Mouse (Mus musculus): ENCODE data around the gene Katna1.
"Not testable (repeated sequence)": the region's sequence is repeated elsewhere in the genome, so short reads cannot be mapped to it uniquely, and the experiment has no call there.

The Katna1 gene

GRCm38 (mm10) chr10:7725751-7726500 lies at the start of gene Katna1:
Katna1 (plus strand) TSS chr10:7726000.
- peak; percentile 94 for DNase-seq (ENCODE audit: low read depth, low spot score)

GRCm38 (mm10) chr10:7680731-7681301 lies 45.0 kb upstream of the Katna1 start, which contains the start of the genes Pcmt1 and Lats1:
Pcmt1 (minus strand) TSS chr10:7681136.
Lats1 (plus strand) TSS chr10:7681214.
- DNase-seq (ENCODE audit: low read depth, low spot score) = peak; percentile 63

DNA sequence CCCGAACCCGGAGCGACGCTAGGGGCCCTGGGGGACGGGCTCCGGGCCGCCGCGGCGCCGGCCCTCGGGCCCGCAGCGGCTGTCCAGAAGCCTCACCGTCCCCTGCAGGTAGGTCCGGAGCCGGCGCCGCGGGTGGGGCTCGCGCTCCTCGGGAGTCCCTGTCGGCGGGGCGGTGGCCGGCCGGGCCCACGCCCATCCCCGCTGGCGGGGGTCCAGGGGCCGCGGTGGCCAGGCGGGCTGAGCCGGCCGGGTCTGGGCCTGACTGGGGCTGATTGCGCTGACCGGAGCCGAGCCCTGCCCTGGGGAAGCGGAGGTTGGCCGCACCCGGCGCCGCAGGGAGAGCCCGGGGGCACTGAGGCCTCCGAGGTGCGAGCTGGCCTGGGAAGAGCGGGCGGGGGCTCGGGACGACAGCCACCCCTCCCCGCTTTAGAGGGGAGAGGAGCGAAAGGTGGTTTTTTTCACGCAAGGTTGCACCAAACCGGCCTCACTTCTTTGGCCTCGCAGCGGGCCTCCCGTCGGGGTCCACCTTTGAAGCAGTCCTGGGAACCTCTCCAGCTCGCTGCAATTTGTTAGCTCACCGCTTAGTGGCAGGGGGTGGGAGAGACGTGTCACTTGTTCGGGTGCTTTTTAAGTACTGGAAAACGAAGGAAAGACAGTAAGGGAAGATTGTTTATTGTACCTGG lies 44.3 kb upstream of the Katna1 start:
- DNase-seq (ENCODE audit: low read depth, low spot score) = no peak

GRCm38 (mm10) chr10:7682249-7682648 lies 43.6 kb upstream of the Katna1 start:
- DNase-seq (ENCODE audit: low read depth, low spot score) = no peak

DNA sequence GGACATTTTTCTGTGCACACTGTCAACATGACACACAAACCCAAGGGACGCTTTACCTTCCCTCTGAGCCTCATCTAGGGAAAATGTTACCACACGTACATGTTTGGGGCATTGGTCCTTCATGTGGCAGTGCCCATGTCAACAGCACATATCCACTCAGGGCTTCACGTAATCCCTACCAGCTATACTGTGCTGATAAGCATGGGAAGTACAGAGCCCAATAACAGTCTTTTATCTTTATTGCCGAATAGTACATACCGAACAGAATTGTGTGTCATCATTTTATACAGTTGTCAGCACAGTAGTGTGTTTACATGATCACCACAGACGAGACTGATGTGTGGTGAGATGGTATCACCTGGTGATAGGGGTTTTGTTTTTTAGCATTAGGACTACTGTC lies 38.9 kb upstream of the Katna1 start:
- no peak for DNase-seq (ENCODE audit: low read depth, low spot score)

- no peak for DNase-seq (ENCODE audit: low read depth, low spot score)
Observed at GRCm38 (mm10) chr10:7695286-7695685, 30.5 kb upstream of the Katna1 start.

DNA sequence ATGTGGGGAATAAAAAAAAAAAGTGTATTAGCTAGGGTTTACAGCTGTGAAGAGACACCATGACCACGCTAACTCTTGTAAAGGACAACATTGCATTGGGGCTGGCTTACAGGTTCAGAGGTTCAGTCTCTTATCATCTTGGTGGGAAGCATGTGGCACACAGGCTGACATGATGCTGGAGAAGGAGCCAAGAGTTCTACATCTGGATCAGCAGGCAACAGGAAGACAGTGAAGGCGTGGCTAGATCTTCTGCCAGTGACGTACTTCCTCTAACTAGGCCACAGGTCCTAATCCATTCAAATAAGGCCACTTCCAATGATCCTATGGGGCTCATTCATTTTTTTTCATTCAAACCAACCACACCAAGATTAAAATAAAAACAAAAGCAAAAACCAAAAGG lies 25.7 kb upstream of the Katna1 start:
- DNase-seq (ENCODE audit: low read depth, low spot score) = no peak

DNA sequence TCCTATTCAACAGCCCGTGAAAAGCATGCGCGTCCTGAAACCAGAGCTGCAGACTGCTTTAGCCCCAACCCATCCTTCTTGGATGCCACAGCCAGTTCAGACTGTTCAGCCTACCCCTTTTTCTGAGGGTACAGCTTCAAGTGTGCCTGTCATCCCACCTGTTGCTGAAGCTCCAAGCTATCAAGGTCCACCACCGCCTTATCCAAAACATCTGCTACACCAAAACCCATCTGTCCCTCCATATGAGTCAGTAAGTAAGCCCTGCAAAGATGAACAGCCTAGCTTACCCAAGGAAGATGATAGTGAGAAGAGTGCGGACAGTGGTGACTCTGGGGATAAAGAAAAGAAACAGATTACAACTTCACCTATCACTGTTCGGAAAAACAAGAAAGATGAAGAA lies 23.2 kb upstream of the Katna1 start:
- no peak for DNase-seq (ENCODE audit: low read depth, low spot score)

DNA sequence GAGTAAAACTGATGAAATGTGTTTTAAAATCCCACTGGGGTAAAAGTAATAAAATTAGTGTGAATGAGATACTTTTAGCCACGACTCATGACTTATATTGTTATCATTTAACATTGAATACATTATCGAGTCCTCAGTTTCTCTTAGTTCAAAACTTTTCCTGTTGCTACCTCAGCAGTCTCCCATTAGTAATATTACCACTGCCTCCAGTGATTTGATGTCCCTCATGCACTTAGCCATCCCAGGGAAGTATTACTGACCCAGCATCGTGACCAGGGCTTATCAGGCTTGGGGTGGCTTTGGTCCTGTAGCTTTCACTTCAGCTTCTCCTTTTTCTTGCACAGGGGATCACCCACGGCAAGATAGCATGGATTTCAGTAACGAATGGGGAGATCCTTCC lies 15.7 kb upstream of the Katna1 start:
- DNase-seq (ENCODE audit: low read depth, low spot score) = no peak

GRCm38 (mm10) chr10:7712506-7712905 lies 13.3 kb upstream of the Katna1 start:
- no peak for DNase-seq (ENCODE audit: low read depth, low spot score)

DNA sequence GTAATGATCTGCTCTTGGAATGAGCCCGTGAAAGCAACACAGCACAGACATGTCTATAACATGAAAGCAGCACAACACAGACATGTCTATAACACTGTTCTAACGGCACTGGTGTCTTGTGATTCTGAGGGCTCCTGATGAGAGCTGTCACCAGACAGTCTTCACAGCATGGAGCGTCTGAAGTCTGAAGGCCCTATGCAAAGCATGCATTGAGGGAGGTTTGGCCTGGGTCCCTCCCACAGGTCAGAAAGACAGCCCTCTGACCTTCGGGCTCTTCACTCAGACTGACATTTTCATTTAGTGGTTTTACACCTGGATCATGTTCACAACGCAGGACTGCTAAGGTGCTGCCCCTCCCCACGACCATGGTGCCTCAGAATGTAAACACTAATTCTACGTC lies 10.7 kb upstream of the Katna1 start:
- no peak for DNase-seq (ENCODE audit: low read depth, low spot score)

DNA sequence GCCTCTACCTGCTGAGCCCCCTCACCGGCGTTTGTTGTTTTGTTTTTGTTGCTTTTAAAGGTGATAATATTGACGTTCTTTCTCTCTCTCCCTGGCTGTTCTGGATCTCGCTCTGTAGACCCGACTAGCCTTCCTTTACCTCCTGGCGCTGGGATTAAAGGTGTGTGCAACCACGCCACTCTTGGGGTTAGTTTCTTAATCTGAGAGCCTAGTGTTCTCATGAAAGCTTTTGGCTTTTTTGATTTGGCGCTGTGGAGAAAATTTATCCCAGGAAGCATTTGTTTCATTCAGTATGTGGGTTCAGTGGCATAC lies 657 bp downstream of the Katna1 start:
- no peak for DNase-seq (ENCODE audit: low read depth, low spot score)

- no peak for DNase-seq (ENCODE audit: low read depth, low spot score)
Observed at GRCm38 (mm10) chr10:7727011-7727410, 1.2 kb downstream of the Katna1 start.

DNA sequence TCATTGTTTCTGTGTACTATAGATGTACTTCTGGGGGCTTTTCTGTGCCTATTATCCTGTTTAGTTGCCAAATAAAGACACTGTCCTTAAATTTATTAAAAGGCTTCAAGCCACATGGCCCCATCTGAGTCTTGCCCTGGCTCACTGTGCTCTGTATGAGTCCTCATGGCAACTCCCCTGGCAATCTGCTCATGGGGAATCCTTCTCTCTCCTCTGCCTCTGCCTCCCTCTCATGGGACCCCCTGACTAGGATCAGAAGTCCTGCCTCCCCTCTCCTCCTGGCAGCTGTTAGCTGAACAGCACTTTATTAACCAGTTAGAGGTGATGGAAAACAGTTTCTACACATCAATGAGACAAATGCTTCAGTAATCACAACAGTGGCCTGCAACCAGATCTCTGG lies 5.8 kb downstream of the Katna1 start:
- no peak for DNase-seq (ENCODE audit: low read depth, low spot score)

GRCm38 (mm10) chr10:7737122-7737521 lies 11.3 kb downstream of the Katna1 start:
- DNase-seq (ENCODE audit: low read depth, low spot score) = no peak

DNA sequence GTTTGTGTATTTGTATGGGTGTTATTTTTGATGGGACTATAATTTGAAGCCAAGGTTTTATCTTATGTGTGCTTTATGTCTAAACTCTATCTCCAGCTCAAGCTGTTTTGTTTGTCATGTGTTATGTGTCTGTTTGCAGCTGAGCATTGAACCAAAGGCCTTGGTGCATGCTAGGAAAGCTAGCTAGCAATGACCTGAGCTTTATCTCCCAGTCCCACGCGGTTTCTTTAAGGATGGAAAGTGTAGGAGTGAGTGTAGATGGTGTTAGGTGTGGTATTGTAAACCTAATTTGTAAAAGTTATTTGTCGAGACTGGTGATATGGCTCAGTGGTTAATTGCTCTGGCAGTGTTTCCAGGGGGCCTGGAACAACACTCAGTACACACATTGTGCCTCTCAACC lies 12.1 kb downstream of the Katna1 start:
- no peak for DNase-seq (ENCODE audit: low read depth, low spot score)

DNA sequence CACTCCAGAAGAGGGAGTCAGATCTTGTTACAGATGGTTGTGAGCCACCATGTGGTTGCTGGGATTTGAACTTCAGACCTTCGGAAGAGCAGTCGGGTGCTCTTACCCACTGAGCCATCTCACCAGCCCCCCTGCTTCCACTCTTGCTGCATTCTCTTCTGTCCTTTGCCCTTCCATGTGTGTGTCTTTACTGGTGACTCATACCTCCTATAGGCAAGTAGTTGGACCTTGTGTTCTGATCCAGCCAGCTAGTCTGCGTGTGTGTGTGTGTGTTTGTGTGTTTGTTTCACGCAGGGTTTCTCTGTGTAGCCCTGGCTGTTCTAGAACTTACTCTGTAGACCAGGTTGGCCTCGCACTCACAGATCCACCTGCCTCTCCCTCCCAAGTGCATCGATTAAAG lies 19.7 kb downstream of the Katna1 start:
- not testable (repeated sequence) for DNase-seq (ENCODE audit: low read depth, low spot score)

DNA sequence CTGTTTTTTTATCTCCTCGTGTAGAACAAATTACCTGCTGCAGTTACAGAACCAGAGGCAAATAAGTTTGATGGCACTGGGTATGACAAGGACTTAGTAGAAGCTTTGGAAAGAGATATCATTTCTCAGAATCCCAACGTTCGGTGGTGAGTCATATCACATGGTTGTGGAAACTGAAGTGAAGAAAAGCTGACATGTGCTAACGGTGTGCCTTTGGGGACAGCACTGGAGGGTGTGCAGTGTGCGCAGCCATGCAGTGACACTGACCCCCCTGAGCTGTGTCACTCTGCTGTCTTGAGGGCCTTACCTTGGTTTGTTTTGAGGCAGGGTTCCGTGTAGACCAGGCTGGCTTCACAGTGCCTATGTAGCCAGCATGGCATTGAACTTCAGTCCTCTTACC lies 23.0 kb downstream of the Katna1 start:
- no peak for DNase-seq (ENCODE audit: low read depth, low spot score)

- DNase-seq (ENCODE audit: low read depth, low spot score) = no peak
Observed at GRCm38 (mm10) chr10:7757544-7757943, 31.7 kb downstream of the Katna1 start.

GRCm38 (mm10) chr10:7772346-7772745 lies 46.5 kb downstream of the Katna1 start:
- no peak for DNase-seq (ENCODE audit: low read depth, low spot score)

DNA sequence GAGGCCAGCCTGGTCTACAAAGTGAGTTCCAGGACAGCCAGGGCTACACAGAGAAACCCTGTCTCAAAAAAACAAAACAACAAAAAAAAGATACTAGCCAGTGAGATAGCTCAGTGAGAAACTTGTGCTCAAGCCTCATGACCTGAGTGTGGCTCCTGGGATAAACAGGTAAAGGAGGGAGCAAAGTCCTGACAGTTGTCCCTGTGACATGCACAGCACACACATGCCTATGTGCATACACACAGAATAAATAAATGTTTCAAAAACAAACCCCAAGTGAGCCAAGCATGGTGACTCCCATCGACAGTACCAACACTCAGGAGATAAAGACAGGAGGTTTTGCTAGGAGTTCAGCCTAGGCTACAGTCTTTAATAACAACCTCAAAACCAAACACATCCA lies 47.0 kb downstream of the Katna1 start:
- DNase-seq (ENCODE audit: low read depth, low spot score) = no peak

DNA sequence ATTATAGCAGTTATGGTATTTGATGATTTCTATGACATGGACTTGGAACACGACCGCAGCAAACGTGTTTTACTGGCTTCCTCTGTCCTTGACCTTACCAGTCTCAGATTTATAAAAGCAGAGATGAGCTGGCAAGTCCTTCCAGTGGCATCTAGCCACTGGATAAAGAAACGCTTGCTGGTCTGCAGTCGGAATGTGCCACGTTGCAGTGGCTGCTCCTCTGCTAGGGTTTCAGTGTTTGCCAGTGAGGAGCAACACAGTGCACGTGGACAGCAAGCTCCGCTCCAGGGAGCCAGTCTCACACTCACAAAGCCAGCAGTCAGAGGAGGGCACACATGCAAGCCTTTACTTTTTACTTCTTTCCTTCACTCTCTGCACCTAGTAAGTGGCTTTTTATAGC lies 49.6 kb downstream of the Katna1 start:
- no peak for DNase-seq (ENCODE audit: low read depth, low spot score)

DNA sequence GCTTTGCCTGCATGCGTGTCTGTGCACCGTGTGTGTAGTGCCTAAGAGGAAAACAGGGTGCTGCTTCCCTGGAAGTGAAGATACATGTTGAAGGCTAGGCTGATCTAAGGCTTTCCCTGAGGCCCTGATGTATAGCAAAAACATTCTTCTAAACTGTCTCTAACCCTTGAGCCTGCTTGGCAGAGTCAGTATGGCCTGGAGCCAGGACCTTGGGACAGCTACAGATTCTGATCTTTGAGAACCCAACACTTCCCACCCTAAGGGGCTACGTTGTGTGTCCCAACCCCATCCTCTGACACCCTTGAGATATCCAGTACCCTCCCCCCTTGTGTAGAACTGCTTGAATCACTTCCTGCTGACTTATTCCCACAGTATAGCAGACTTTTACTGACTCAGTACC lies 52.6 kb downstream of the Katna1 start:
- DNase-seq (ENCODE audit: low read depth, low spot score) = no peak

Data from retina, adult 2 months (tissue).